Mouse (Mus musculus) forebrain, embryonic 10.5 days (tissue): ENCODE results near the gene Chd6. TPM values are rescaled to one million over a fixed set of nuclear protein-coding genes. Genes with fewer than 3 reads are reported as not detected.
A peak's percentile ranks its signal among the peaks of the same experiment; 100 is the strongest.

Source experiments
- DNase-seq: peaks from one replicate; pipeline ENCODE4 v3.0.0-alpha.2; 2017; ENCODE audit warnings: low spot score; ENCODE audit errors: extremely low spot score
- H3K27ac ChIP-seq: fragments of 300-500 bp; sonication (generic); 2 replicates; pipeline ENCODE4 v1.5.1; 2016; ENCODE audit warnings: mild to moderate bottlenecking
- H3K27me3 ChIP-seq: fragments of 300-500 bp; sonication (generic); 2 replicates; pipeline ENCODE4 v1.6.1; 2016; ENCODE audit warnings: mild to moderate bottlenecking; ENCODE audit not compliant: poor library complexity, severe bottlenecking
- H3K36me3 ChIP-seq: fragments of 300-500 bp; sonication (generic); replicated peaks from 2 replicates; pipeline ENCODE4 v1.6.1; 2016; ENCODE audit warnings: mild to moderate bottlenecking, moderate library complexity
- H3K4me1 ChIP-seq: fragments of 300-500 bp; sonication (generic); 2 replicates; pipeline ENCODE4 v1.6.1; 2016
- H3K4me3 ChIP-seq: fragments of 300-500 bp; sonication (generic); 2 replicates; pipeline ENCODE4 v1.5.1; 2016; ENCODE audit warnings: mild to moderate bottlenecking, moderate library complexity
- H3K9me3 ChIP-seq: fragments of 300-500 bp; sonication (generic); 2 replicates; pipeline ENCODE4 v1.6.1; 2016; ENCODE audit warnings: mild to moderate bottlenecking, moderate library complexity
- WGBS: fragments of 180-500 bp; shearing (Covaris S2); methylation state at CpG from one replicate; pipeline ENCODE4 v1.1.7; 2016; 5-methylcytosine and 5-hydroxymethylcytosine counted together
- polyA plus RNA-seq: library from polyadenylated mRNA; unstranded; fragments of >200 nt; fragmentation: Nextera tagmentation; extraction: Ambion mirVana; gene quantifications from 2 replicates; pipeline ENCODE4 v1.2.1, GENCODE M21; 2016

The Chd6 gene
- polyA plus RNA-seq, 1 experiment from 2014 or later, result 31.0 TPM

GRCm38 (mm10) chr2:160911558-160912201, 197.2 kb downstream of the Chd6 start:
- DNase-seq, result peak; percentile 27
- 2% methylated on average over 57 of the region's 64 CpGs for WGBS
- Histone ChIP-seq H3K27me3 (peaks cover 84% of the 10 kb centered on the region), H3K4me1 (peaks cover 22% of the 10 kb centered on the region), H3K27ac (peak overlapping the region; percentile 83), H3K9me3 (no peaks in the 10 kb centered on the region), H3K36me3 (no peaks in the 10 kb centered on the region), H3K4me3 (peak overlapping the region; percentile 65)

- Histone ChIP-seq H3K4me1 (peaks cover 22% of the 10 kb centered on the region), H3K27me3 (peaks cover 82% of the 10 kb centered on the region), H3K36me3 (no peaks in the 10 kb centered on the region), H3K4me3 (no peak overlapping the region), H3K9me3 (no peaks in the 10 kb centered on the region), H3K27ac (no peak overlapping the region)
- no peak for DNase-seq
- 92% methylated on average over 5 of the region's 5 CpGs for WGBS
Observed at GRCm38 (mm10) chr2:160910633-160911032, 198.2 kb downstream of the Chd6 start.

- Histone ChIP-seq H3K27me3 (peaks cover 62% of the 10 kb centered on the region), H3K9me3 (no peaks in the 10 kb centered on the region), H3K27ac (no peak overlapping the region), H3K4me3 (no peak overlapping the region), H3K36me3 (no peaks in the 10 kb centered on the region), H3K4me1 (peaks cover 18% of the 10 kb centered on the region)
- WGBS, result 61% methylated on average over 18 of the region's 18 CpGs
- no peak for DNase-seq
Observed at GRCm38 (mm10) chr2:160908607-160909006, 200.3 kb downstream of the Chd6 start.

- Histone ChIP-seq H3K36me3 (no peaks in the 10 kb centered on the region), H3K9me3 (no peaks in the 10 kb centered on the region), H3K27me3 (peaks cover 37% of the 10 kb centered on the region), H3K27ac (no peak overlapping the region), H3K4me3 (no peak overlapping the region), H3K4me1 (peaks cover under 1% of the 10 kb centered on the region; the same call in 1 of the 2 replicates)
- DNase-seq, result no peak
- WGBS, result 85% methylated on average over 5 of the region's 5 CpGs
Observed at GRCm38 (mm10) chr2:160906101-160906500, 202.8 kb downstream of the Chd6 start.

- 96% methylated on average over 12 of the region's 12 CpGs for WGBS
- no peak for DNase-seq
Observed at GRCm38 (mm10) chr2:160905301-160905700, 203.6 kb downstream of the Chd6 start.

GRCm38 (mm10) chr2:160901656-160902412, 207.0 kb downstream of the Chd6 start:
- no peaks in the 10 kb centered on the region for H3K27me3 ChIP-seq
- no peak overlapping the region for H3K27ac ChIP-seq
- H3K4me1 ChIP-seq, result no peaks in the 10 kb centered on the region
- WGBS, result 90% methylated on average over 7 of the region's 7 CpGs
- no peak overlapping the region for H3K4me3 ChIP-seq
- H3K9me3 ChIP-seq, result no peaks in the 10 kb centered on the region
- H3K36me3 ChIP-seq, result no peaks in the 10 kb centered on the region
- DNase-seq, result no peak

More at GRCm38 (mm10) chr2:160905301-160905700, 203.6 kb downstream of the Chd6 start:
- Histone ChIP-seq H3K4me3 (no peak overlapping the region), H3K27ac (no peak overlapping the region), H3K27me3 (peaks cover 29% of the 10 kb centered on the region), H3K36me3 (no peaks in the 10 kb centered on the region), H3K9me3 (no peaks in the 10 kb centered on the region), H3K4me1 (no peaks in the 10 kb centered on the region)

Other genes starting within 250 kb of the Chd6 start
- 5.8 and 5.9 TPM in 2 replicates for gene Zhx3, start 236.1 kb downstream of the Chd6 start, polyA plus RNA-seq
- 0.74 and 1.0 TPM in 2 replicates for gene Lpin3, start 228.4 kb downstream of the Chd6 start, polyA plus RNA-seq
- gene Emilin3, start 196.7 kb downstream of the Chd6 start, polyA plus RNA-seq, result 2.0 and 2.2 TPM in 2 replicates